Mouse (Mus musculus) megakaryocyte, adult 5-6 weeks (primary cell): ENCODE data around the gene Ddc. TPM values are rescaled to one million over a fixed set of nuclear protein-coding genes. Genes with fewer than 3 reads are reported as not detected.
A peak's percentile ranks its signal among the peaks of the same experiment; 100 is the strongest.

Experiments used
- ATAC-seq: 2 replicates; pipeline ENCODE4 v1.8.0; 2016; ENCODE audit warnings: mild to moderate bottlenecking, inconsistent platforms; ENCODE audit not compliant: poor library complexity, severe bottlenecking
- total RNA-seq, 2 experiments: library from RNA; stranded (forward) in 1 of 2; stranded (reverse) in 1 of 2; fragments of 153-499, 151-499 nt in 1 of 2; fragments of 221-1000, 200-1000 nt in 1 of 2; gene quantifications; 2 replicates each; pipeline versions ENCODE4 v1.2.3 to v1.2.4; 2015 to 2017

Gene Ddc
- 0.23 and 0.38 TPM in 2 replicates for total RNA-seq (2015)
- 0.16 TPM in 1 of 2 replicates, not detected in the other for total RNA-seq (2017)

GRCm38 (mm10) chr11:11897645-11898357 lies at the start of gene Ddc:
Ddc (minus strand) TSS chr11:11898144.
- peak; percentile 66 for ATAC-seq

DNA sequence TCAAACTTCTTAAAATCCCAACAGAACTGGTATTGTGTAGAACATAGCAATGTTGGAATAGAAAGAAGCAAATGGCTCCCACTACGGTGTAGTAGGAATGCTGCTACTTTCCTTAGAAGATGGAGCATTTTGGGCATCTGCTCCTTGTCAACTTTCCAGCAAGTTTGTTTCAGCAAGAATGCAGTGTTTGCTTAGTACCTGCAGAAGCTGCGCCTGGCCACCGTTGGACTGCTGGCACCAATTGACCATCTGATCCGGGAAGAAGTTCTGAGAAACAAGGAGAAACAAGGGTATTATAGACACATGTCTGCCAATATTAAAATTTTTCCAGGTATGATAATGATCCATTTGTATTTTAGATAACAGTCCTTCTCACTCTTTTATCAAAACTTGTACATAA lies 47.8 kb upstream of the Ddc start:
- ATAC-seq = no peak

DNA sequence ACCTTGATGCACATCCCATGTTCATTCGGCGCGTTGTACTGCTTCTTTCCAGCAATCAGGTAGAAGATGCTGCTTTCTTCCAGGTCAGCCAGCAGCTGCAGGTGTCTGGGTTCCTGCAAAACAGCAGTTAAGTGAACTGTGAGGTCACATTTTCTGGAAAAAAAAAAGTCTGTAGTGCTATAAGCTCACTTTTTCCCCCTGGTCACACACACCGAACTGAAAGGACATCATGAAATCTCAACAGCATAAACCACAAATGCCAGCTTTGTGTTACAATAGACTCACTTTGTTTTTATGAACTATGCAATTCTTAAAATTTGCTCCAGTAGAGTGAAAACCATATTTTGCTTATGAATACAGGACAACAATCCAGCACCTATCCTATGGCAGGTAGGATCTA lies 46.9 kb upstream of the Ddc start:
- no peak for ATAC-seq

DNA sequence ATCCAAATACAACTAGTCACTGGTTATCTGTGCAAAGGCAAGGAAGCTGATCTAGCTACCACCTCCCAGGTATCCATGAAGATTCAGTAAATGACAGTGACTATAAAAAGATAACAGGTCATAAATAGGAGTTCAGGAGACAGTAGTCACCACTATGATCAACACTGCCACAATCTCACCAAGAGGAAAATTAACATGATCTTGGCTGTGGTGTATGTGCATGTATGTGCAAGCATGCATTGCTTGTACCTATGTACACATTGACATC lies 46.1 kb upstream of the Ddc start:
- no peak for ATAC-seq

- no peak for ATAC-seq
Observed at GRCm38 (mm10) chr11:11943240-11944081, 45.5 kb upstream of the Ddc start.

DNA sequence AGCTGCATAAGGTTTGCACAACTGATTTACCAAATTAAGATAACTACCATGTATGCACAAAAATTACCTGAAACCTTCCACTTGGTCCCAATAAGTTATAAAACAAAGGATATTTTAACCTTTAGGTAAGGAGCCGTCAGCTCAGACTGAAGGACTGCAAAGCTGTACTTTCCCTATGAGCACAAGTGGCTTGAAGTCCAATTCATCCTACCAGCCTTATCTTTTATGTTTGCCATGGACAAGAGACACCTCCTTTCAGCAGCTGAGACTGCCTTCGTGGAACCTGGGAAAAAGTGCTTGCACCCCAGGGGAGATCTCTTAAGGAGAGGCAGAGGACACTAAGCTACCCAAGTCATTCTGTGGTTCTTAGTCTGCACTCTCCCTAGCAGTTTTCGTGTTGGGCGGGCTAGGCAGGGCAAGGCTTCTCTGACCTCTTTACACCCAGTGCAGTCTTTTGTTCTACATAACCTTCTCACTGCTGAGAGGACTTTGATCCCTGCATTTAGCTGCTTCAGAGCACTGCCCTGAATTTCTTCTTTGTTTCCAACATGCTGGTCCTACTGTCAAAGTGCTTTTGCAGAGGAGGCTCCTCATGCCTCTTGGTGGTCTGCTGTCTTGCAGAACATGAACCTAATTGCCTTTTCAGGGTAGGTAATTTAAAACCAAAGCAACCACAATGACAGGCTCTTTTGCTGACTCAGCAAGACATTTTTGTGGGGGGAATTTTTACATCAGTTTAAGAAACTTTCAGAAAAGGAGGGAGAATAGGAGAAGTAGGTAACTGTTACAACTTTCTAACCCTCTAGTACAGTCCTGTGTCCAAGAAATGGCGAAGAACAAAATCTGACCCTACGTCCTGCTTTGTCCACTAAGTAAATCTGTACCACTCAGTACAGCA lies 44.6 kb upstream of the Ddc start:
- ATAC-seq = no peak

DNA sequence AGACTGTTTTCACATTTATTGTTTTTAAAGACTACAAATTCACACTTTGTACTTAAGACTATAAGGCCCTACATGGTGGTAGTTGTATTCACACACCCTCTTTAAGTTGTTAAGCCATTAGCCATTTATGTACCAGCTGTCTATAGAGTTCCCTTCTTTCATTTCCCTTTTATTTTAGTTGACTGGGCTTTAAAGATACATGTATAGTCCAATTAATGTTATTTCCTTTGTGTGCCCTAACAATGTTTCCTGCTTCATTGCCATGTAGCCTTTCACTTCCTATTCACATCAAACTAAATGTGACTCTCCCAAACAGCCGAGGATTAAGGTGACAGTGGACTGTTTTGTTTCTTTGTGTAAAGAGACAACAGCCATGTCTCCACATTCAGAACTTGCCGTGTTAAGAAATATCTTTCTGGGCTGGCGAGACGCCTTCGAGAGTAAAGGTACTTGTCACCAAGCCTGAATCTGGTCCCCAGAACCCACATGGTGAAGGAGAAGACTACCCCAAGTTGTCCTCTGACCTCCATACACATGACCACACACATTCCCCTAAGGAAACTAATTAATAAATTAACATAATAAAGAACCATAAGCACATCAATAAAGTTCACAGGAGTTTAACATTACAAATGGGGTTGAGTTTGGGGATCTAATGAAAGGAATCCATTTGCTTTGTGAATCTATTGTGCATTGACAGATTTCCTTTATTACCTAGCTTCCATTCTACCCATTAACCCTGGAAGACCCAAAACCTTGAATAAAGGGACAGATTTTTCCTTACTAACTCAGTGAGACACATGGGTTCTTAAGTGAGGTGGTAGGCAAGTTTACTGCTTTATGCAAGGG lies 43.1 kb upstream of the Ddc start:
- ATAC-seq = no peak

DNA sequence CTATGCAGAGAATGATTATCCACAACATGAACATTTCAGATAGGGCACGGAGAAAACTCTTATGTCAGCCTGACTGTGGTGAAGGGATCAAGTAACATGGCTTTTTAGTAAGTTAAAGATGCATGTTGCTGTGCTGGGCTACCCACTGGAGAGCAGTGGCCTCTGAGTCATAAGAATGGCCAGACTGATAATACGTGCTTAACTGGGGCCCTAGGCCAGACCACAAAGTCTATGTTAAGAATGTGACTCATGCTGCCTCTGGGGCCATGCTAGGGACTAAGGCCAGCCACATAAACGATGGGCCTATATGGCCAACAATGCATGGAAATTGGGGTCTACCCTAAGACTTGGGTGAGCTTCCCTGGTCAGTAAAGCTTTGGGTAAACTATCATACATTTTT lies 41.7 kb upstream of the Ddc start:
- ATAC-seq = no peak

GRCm38 (mm10) chr11:11938591-11938990 lies 40.6 kb upstream of the Ddc start:
- no peak for ATAC-seq

DNA sequence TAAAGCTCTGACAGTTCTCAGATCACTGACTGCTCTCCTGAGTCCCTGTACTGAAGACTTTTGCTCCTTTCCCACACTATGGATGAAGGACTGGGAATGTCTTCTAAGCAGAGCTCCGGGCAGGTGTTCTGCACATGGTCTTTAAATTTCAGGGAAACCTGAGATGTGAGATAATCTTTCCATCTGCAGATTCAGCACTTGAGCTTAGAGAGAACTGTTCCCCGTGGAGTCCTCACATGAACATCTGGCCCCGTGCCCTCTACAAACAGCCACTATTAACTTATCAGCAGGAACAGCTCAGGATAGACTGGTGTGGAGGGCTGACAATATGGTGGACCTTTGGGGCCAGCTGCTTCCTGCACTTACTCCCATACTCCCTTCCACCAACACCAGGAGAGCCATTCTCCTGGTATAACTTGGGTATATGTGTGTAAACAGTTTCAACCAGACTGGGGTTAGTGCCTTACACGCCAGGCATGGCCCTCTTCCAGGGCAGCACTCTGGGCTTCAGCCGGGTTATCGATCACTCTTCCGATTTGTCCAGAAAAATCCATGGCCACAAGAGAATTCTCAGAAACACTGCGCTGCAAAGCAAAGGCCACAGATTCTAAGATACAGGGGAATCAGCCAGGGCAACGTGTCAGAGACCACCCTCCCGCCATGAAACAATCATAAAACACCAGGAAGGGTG lies 39.5 kb upstream of the Ddc start:
- no peak for ATAC-seq

- no peak for ATAC-seq
Observed at GRCm38 (mm10) chr11:11934808-11935207, 36.9 kb upstream of the Ddc start.

- ATAC-seq = no peak
Observed at GRCm38 (mm10) chr11:11932102-11932789, 34.3 kb upstream of the Ddc start.

DNA sequence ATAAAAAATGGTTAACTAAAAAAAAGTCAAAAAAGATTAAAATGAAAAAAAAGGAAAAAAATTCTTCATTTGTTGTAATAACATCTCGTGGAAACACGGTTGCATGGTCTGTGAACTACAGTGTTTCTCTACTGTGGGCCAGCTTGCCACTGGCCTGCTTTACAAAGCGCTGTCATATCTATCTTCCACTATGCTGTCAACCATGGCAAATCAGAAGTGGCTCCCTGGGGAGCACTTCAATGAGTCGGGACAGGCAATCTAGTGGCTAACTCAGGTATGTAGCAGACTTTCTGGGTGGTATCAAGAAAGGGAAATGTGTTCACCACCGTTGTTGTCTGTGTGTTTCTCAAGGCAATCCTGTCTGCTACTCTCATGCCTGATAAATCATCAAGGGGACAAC lies 33.7 kb upstream of the Ddc start:
- ATAC-seq = no peak

DNA sequence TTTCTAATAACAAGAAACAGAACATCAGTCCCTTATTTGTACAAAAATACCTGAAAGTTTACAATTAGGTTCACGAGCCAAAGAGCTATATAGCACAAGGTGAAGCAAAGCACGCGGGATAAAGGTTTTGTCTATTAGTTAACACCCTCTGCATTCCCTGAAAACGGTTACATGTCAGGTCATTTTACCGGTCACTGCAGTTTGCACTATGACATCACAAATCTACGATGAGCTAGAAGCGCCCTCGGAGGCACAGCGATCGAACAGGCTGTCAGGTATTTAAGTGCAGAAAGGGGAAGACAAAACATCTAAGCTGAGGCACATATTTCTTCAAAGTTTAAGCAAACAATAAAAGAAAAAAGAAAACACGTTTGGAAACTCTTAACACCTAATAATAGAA lies 32.6 kb upstream of the Ddc start:
- no peak for ATAC-seq

DNA sequence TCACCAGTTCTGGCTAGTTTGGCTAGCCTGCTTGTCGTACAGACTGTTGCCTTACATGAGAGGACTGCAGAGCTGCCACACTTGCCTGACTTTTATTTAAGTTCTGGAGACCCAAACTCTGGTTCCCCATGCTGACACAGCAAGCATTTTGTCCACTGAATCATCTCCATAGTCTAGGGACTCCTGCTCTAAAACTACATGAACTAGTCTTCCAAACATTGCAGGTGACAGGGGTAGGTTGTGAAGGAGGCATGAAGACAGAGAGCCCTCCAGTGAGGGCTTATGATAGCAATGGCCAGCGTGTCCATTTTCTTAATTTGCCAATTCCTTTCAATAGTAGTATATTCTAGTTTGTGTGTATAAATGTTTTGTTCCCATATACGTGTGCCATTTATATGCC lies 31.1 kb upstream of the Ddc start:
- ATAC-seq = no peak

- ATAC-seq = no peak
Observed at GRCm38 (mm10) chr11:11928586-11928985, 30.6 kb upstream of the Ddc start.

- no peak for ATAC-seq
Observed at GRCm38 (mm10) chr11:11923900-11924299, 26.0 kb upstream of the Ddc start.

GRCm38 (mm10) chr11:11923345-11923744 lies 25.4 kb upstream of the Ddc start:
- no peak for ATAC-seq

- ATAC-seq = no peak
Observed at GRCm38 (mm10) chr11:11922106-11922505, 24.2 kb upstream of the Ddc start.
